Mouse (Mus musculus) hindbrain, postnatal 0 days (tissue): Measurements from ENCODE around the gene Cabp7. TPM values are rescaled to one million over a fixed set of nuclear protein-coding genes. Genes with fewer than 3 reads are reported as not detected.

Experiments used
- ATAC-seq: fragments of 200-750 bp; cut with Nextera tagmentation; 2 replicates; pipeline ENCODE4 v1.8.0; 2017; ENCODE audit warnings: mild to moderate bottlenecking, moderate TSS enrichment, moderate library complexity
- DNase-seq: peaks from one replicate; pipeline ENCODE4 v3.0.0-alpha.2; 2015; ENCODE audit warnings: low spot score
- H3K27ac ChIP-seq: fragments of 300-500 bp; sonication (generic); 2 replicates; pipeline ENCODE4 v1.5.1; 2014; ENCODE audit warnings: mild to moderate bottlenecking
- H3K27me3 ChIP-seq: fragments of 300-500 bp; sonication (generic); 2 replicates; pipeline ENCODE4 v1.6.1; 2014; ENCODE audit warnings: low read length, mixed read lengths; ENCODE audit not compliant: insufficient read depth
- H3K36me3 ChIP-seq: fragments of 300-500 bp; sonication (generic); 2 replicates; pipeline ENCODE4 v1.6.1; 2014; ENCODE audit warnings: low read length, mixed read lengths; ENCODE audit not compliant: insufficient read depth
- H3K4me1 ChIP-seq: fragments of 300-500 bp; sonication (generic); 2 replicates; pipeline ENCODE4 v1.6.1; 2014; ENCODE audit warnings: antibody characterized with exemption, low read length, mixed read lengths; ENCODE audit not compliant: insufficient read depth
- H3K4me2 ChIP-seq: fragments of 300-500 bp; sonication (generic); 2 replicates; pipeline ENCODE4 v1.6.1; 2014; ENCODE audit warnings: low read depth, mild to moderate bottlenecking, low read length, moderate library complexity, mixed read lengths
- H3K4me3 ChIP-seq: fragments of 300-500 bp; sonication (generic); 2 replicates; pipeline ENCODE4 v1.5.1; 2014; ENCODE audit warnings: low read length
- H3K9ac ChIP-seq: fragments of 300-500 bp; sonication (generic); replicated peaks from 2 replicates; pipeline ENCODE4 v1.6.1; 2014; ENCODE audit warnings: mild to moderate bottlenecking, low read length, moderate library complexity, mixed read lengths
- H3K9me3 ChIP-seq: fragments of 300-500 bp; sonication (generic); 2 replicates; pipeline ENCODE4 v1.6.1; 2016; ENCODE audit warnings: low read length, mixed read lengths
- CTCF ChIP-seq: IDR thresholded peaks from 2 replicates; pipeline ENCODE4 v1.5.1; 2016; ENCODE audit warnings: antibody characterized with exemption, control low read depth, low read depth
- WGBS: fragments of 180-500 bp; shearing (Covaris S2); extraction: QIAGEN DNeasy Blood & Tissue Kit; methylation state at CpG from one replicate; pipeline ENCODE4 v1.1.7; 2014; 5-methylcytosine and 5-hydroxymethylcytosine counted together
- polyA plus RNA-seq: library from polyadenylated mRNA; unstranded; fragments of >200 nt; fragmentation: Nextera tagmentation; extraction: Ambion mirVana; gene quantifications from 2 replicates; pipeline ENCODE4 v1.2.1, GENCODE M21; 2015
- total RNA-seq: library from RNA; depleted of rRNA; stranded (reverse); fragments of >200 nt; gene quantifications from 2 replicates; pipeline ENCODE4 v1.2.3, GENCODE M21; 2014

The Cabp7 gene
- total and polyA plus RNA-seq, 2 experiments from 2014 or later: 3.3 to 20.4 TPM

DNA sequence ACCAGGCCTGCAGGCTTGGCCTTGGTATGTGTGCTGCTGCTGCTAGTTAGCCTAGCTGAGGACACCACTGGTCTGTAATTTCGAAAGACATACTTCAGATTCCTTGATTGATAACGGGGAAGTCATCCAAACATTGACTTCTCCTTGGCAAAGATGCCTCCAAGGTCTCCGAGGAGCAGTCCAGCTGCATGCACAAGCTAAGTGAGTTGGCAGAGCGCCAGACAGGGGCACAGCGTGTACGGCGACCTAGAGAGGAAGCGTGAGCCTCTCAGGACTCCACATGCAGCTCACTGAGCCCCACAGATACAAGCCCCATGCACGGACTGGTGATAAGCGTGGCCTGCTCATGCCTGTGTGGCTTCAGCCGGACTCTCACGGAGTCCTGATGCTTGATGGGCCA, 17.0 kb downstream of the Cabp7 start:
- DNase-seq (peak; percentile 56), ATAC-seq (0 out of 2 replicates have a peak, but pooled peaks have one; percentile 22)
- WGBS: 34% methylated on average over 12 of the region's 12 CpGs
- no peaks in the 10 kb centered on the region for H3K27me3 ChIP-seq
- no peak overlapping the region for H3K4me3 ChIP-seq
- H3K9me3 ChIP-seq: no peaks in the 10 kb centered on the region
- H3K36me3 ChIP-seq: peaks cover 16% of the 10 kb centered on the region; the same call in 1 of the 2 replicates
- no peak overlapping the region for H3K27ac ChIP-seq
- no peak overlapping the region for H3K9ac ChIP-seq
- no peaks in the 10 kb centered on the region for H3K4me1 ChIP-seq
- TF ChIP-seq CTCF: no peak
- no peak overlapping the region for H3K4me2 ChIP-seq

DNA sequence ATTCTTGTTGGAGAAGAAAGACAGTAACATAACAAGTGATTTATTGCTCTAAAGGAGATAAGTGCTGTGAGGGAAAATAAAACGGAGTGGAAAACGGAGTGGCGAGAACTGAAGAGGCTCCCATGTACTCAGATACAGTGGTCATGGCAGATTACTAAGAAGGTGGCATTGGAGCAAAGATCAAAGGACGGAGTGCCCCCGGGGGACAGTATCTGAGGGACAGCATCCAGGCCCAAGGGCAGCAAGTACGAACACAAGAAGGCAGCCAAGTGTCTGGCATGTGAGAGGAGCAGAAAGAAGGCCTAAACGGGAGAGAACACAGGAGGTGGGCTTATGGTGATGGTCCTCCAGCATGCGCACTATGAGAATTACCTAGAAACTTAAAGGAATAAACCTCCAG, 24.9 kb downstream of the Cabp7 start:
- no peak for ATAC-seq
- no peak for DNase-seq
- peaks cover 24% of the 10 kb centered on the region for H3K36me3 ChIP-seq
- no peak overlapping the region for H3K4me2 ChIP-seq
- no peak overlapping the region for H3K27ac ChIP-seq
- 73% methylated on average over 8 of the region's 8 CpGs for WGBS
- no peaks in the 10 kb centered on the region for H3K27me3 ChIP-seq
- no peak overlapping the region for H3K9ac ChIP-seq
- no peak overlapping the region for H3K4me3 ChIP-seq
- no peaks in the 10 kb centered on the region for H3K9me3 ChIP-seq
- no peak for TF ChIP-seq CTCF
- H3K4me1 ChIP-seq: no peaks in the 10 kb centered on the region

DNA sequence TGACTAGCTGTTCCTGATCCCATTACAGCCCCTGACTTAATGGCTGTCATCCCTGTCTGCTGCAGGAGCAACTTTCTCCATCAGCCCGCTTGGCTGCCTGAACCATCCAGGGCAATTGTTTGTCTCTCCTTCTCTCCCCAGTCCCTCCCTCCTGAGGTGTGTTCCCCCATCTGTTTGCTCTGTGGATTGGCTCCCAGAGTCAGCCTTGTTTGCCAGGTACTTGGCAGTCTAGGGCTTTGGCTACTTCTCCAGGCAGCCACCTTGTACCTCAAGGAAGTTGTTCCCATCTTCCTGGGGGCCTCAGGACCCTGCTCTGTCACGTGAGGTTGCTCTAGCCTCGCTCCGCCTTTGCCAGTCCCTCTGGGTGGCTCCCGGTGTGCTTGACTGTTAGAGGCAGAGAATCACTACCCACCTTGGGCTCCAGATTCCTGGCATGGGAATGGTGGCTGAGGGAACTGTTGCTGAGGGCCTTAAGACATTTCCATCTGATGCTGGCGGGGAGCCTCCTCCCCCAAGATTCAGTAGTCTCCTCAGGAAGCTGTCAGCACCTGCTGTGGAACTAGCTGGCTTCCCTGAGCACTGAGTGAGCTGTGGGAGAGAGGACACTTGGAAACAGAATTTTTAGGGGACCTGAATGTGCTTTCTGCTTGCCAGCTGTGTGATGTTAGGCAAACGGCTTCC, 25.5 kb downstream of the Cabp7 start:
- Histone ChIP-seq H3K4me3 (no peak overlapping the region), H3K27ac (no peak overlapping the region), H3K27me3 (no peaks in the 10 kb centered on the region), H3K4me1 (no peaks in the 10 kb centered on the region), H3K9me3 (no peaks in the 10 kb centered on the region), H3K4me2 (no peak overlapping the region), H3K36me3 (peaks cover 20% of the 10 kb centered on the region), H3K9ac (no peak overlapping the region)
- DNase-seq (no peak), ATAC-seq (no peak)
- WGBS: 47% methylated on average over 7 of the region's 7 CpGs
- no peak for TF ChIP-seq CTCF

DNA sequence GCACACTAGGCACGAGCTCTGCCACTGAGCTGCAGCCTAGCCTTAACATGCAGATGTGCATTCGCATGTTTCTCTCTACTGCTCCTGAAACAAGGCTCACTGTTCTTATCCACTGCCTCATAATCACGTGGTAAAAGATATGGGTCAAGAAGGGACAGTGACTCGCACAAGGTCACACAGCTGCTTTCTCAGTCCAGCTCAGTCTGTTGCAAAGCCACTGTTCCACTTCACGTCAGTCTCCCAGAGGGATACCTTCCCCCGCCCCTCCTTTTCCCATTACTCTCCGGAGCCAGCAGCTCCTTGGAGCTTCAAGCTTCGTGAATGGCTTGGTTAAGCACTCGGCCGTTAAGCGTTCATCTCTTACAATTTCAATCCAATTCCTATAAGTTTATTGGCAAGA, 26.2 kb downstream of the Cabp7 start:
- H3K9me3 ChIP-seq: no peaks in the 10 kb centered on the region
- no peak overlapping the region for H3K9ac ChIP-seq
- H3K4me2 ChIP-seq: no peak overlapping the region
- no peaks in the 10 kb centered on the region for H3K4me1 ChIP-seq
- no peaks in the 10 kb centered on the region for H3K27me3 ChIP-seq
- peaks cover 14% of the 10 kb centered on the region for H3K36me3 ChIP-seq
- H3K4me3 ChIP-seq: no peak overlapping the region
- 56% methylated on average over 11 of the region's 11 CpGs for WGBS
- no peak overlapping the region for H3K27ac ChIP-seq
- TF ChIP-seq CTCF: no peak
- no peak for DNase-seq
- no peak for ATAC-seq

DNA sequence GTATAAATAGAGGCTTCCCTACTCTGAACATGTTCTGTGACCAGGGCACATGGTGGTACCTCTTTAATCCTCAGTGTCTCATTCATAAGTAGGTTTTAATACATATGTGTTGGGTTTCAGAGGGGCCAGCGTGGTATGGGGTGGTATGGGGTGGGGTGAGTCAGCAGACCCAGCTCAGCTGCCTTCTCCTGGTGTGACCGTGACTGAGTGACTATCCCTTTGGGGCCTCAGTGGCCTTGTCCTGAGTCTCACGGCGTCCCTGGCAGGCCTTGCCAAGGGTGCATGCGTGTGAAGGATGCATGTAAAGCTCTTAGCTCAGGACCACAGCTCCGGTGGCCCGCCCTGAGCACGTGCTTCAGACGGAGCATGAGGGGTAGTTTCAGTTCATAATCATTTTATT, 26.6 kb downstream of the Cabp7 start:
- peaks cover 11% of the 10 kb centered on the region; the same call in 1 of the 2 replicates for H3K36me3 ChIP-seq
- no peak for TF ChIP-seq CTCF
- no peak overlapping the region for H3K4me2 ChIP-seq
- no peak for DNase-seq
- H3K4me3 ChIP-seq: no peak overlapping the region
- no peak overlapping the region for H3K27ac ChIP-seq
- WGBS: 89% methylated on average over 9 of the region's 9 CpGs
- no peak for ATAC-seq
- H3K9me3 ChIP-seq: no peaks in the 10 kb centered on the region
- H3K27me3 ChIP-seq: no peaks in the 10 kb centered on the region
- H3K4me1 ChIP-seq: no peaks in the 10 kb centered on the region
- no peak overlapping the region for H3K9ac ChIP-seq

DNA sequence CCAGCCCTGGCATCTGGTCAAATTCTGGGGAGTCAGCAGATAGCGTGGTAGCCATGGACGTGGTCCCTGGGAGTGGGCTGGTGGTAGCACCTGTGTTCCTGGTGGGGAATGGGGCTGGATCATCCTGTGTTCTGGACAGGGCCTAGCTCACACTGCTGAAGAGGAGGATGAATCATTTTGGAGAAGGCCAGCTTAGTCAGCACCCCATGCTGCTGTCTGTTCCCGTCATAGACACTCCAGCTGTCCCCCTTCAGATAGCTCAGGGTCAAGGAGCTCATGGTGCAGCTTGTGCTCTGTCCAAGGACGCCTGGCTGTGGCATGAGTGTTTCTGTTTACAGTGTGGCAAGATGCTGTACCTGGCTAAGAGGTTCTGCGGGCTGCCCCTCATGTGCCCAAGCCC, 28.0 kb downstream of the Cabp7 start:
- Histone ChIP-seq H3K27me3 (no peaks in the 10 kb centered on the region), H3K27ac (no peak overlapping the region), H3K9ac (no peak overlapping the region), H3K4me1 (no peaks in the 10 kb centered on the region), H3K36me3 (peaks cover 2% of the 10 kb centered on the region; the same call in 1 of the 2 replicates), H3K4me3 (no peak overlapping the region), H3K4me2 (no peak overlapping the region), H3K9me3 (no peaks in the 10 kb centered on the region)
- WGBS: 78% methylated on average over 5 of the region's 5 CpGs
- no peak for TF ChIP-seq CTCF
- DNase-seq: no peak
- no peak for ATAC-seq

DNA sequence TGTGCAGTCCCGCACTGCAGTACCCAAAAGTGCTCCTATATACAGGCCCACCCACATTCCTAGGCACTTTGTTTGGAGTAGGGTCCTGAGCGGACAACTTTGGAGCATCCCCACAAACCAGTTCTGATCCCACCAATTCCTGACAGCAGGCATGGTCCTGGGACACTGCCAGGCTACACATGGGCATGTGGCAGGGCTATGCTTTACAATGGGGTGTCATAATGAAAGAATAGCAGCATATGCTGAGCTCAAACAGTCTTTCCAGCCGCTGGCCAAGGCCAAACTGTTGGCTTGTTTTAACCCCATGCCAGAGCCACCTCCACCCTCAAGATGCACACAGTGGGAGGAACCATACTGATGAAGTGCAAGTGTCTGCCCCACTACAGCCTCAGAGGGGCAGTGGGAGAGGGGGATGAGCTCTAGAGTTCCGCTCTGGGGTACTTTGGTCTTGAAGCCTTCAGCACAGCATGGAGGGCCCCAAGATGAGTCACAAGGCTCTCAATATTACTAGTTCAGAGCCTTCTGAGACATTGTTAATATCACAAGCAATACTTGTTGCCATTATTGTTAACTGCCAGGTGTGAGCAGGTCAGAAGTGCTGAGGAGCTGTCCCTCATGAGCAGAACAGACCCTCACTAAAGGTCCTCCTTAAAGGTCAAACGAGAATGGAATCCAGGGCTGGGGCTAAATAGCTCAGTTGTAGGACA, 29.9 kb downstream of the Cabp7 start:
- no peak for TF ChIP-seq CTCF
- Histone ChIP-seq H3K9me3 (no peaks in the 10 kb centered on the region), H3K4me2 (no peak overlapping the region), H3K27me3 (no peaks in the 10 kb centered on the region), H3K4me3 (no peak overlapping the region), H3K27ac (no peak overlapping the region), H3K4me1 (no peaks in the 10 kb centered on the region), H3K9ac (no peak overlapping the region), H3K36me3 (no peaks in the 10 kb centered on the region)
- no peak for DNase-seq
- 83% methylated on average over 5 of the region's 5 CpGs for WGBS
- no peak for ATAC-seq
